Mouse (Mus musculus): ENCODE results near the gene Xpo6. TPM values are rescaled to one million over a fixed set of nuclear protein-coding genes. Genes with fewer than 3 reads are reported as not detected.
A peak's percentile ranks its signal among the peaks of the same experiment; 100 is the strongest.

Gene Xpo6
- total and polyA plus RNA-seq, 2 experiments: 15.0 to 79.2 TPM

DNA sequence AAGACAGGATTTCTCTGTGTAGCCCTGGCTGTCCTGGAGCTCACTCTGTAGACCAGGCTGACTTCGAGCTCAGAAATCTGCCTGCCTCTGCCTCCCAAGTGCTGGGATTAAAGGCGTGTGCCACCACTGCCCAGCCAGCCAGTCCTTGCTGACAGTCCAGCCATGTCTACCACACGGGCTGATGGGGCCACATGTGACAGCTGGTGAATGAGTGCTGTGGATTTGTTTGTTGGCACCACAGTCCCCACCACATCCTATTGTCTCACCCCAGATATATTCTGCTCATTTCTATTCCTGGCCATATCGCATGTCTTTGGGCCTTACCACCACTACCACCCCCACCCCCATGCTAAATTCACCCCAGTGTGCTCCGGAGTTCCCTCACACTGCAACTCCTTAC lies 105.6 kb downstream of the Xpo6 start:
- Histone ChIP-seq H3K27ac (replicated peaks; ENCODE audit: insufficient read depth, low read depth, low read length) (no peak overlapping the region), H3K4me3 (ENCODE audit: insufficient read depth, low read depth, low read length) (no peak overlapping the region), H3K9ac (ENCODE audit: low read depth, low read length) (no peak overlapping the region), H3K27me3 (ENCODE audit: control insufficient read depth, insufficient read depth, low read length) (no peaks in the 10 kb centered on the region), H3K36me3 (ENCODE audit: control insufficient read depth, insufficient read depth, low read length) (no peaks in the 10 kb centered on the region), H3K79me2 (ENCODE audit: control insufficient read depth, insufficient read depth, low read length) (no peaks in the 10 kb centered on the region), H3K4me1 (ENCODE audit: control insufficient read depth, insufficient read depth, low read length) (no peaks in the 10 kb centered on the region)
- DNase-seq (ENCODE audit: extremely low read depth, low read depth, low spot score): no peak
- WGBS: 90% methylated on average over 5 of the region's 5 CpGs
- TF ChIP-seq POLR2A (IDR thresholded peaks at IDR 0.05; ENCODE audit: extremely low read depth, insufficient read depth, low read length) (no peak), CTCF (IDR thresholded peaks at IDR 0.05; ENCODE audit: low read depth, low read length) (no peak)

DNA sequence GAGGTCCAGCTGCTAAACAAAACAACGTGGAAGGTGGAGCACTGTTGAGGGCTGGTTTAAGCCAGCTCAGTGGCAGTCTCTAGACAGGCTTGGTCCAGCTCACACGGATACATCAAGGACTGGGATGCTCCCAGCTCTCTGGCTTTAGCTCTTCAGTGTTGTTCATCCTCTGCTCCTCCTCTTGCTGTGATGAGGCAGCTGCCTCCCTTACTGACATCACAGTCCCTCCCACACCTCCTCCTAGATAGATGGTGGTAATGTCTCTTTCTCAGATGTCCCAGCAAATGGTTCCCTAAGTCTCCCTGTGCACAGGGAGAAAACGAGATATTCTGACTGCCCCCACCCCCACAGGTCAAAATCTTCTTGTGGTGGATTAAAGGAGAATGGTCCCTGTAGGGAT lies 107.1 kb downstream of the Xpo6 start:
- Histone ChIP-seq H3K79me2 (ENCODE audit: control insufficient read depth, insufficient read depth, low read length) (no peaks in the 10 kb centered on the region), H3K27me3 (ENCODE audit: control insufficient read depth, insufficient read depth, low read length) (no peaks in the 10 kb centered on the region), H3K4me1 (ENCODE audit: control insufficient read depth, insufficient read depth, low read length) (no peaks in the 10 kb centered on the region), H3K36me3 (ENCODE audit: control insufficient read depth, insufficient read depth, low read length) (no peaks in the 10 kb centered on the region), H3K27ac (replicated peaks; ENCODE audit: insufficient read depth, low read depth, low read length) (no peak overlapping the region), H3K4me3 (ENCODE audit: insufficient read depth, low read depth, low read length) (no peak overlapping the region), H3K9ac (ENCODE audit: low read depth, low read length) (no peak overlapping the region)
- TF ChIP-seq CTCF (IDR thresholded peaks at IDR 0.05; ENCODE audit: low read depth, low read length) (no peak), POLR2A (IDR thresholded peaks at IDR 0.05; ENCODE audit: extremely low read depth, insufficient read depth, low read length) (no peak)
- WGBS: 46% methylated on average over 3 of the region's 3 CpGs
- DNase-seq (ENCODE audit: extremely low read depth, low read depth, low spot score): no peak

DNA sequence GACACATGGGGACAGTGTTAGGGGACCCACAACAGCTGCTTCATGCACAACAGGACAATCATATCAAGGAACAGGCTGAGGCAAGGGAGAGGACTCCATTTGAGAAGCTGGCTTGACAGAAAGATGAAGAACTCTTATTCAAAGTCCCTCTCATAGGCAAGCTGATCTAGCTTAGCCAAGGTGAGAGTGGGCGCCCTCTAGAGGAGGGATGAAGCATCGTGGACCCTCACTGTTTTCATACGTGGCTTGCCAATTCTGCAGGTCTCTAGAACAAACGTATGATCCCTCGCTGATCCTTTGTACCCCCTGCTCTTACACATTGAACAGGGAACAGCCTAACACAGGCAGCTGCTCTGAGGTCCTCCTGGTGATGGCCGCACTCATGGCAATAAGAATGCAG lies 110.5 kb downstream of the Xpo6 start:
- H3K9ac ChIP-seq (ENCODE audit: low read depth, low read length): no peak overlapping the region
- H3K79me2 ChIP-seq (ENCODE audit: control insufficient read depth, insufficient read depth, low read length): no peaks in the 10 kb centered on the region
- no peak overlapping the region for H3K4me3 ChIP-seq (ENCODE audit: insufficient read depth, low read depth, low read length)
- H3K27me3 ChIP-seq (ENCODE audit: control insufficient read depth, insufficient read depth, low read length): no peaks in the 10 kb centered on the region
- H3K4me1 ChIP-seq (ENCODE audit: control insufficient read depth, insufficient read depth, low read length): no peaks in the 10 kb centered on the region
- TF ChIP-seq POLR2A (IDR thresholded peaks at IDR 0.05; ENCODE audit: extremely low read depth, insufficient read depth, low read length): no peak
- TF ChIP-seq CTCF (IDR thresholded peaks at IDR 0.05; ENCODE audit: low read depth, low read length): peak; percentile 73; the same call in 1 of the 2 replicates
- 18% methylated on average over 6 of the region's 6 CpGs for WGBS
- no peaks in the 10 kb centered on the region for H3K36me3 ChIP-seq (ENCODE audit: control insufficient read depth, insufficient read depth, low read length)
- peak; percentile 26 for DNase-seq (ENCODE audit: extremely low read depth, low read depth, low spot score)
- H3K27ac ChIP-seq (replicated peaks; ENCODE audit: insufficient read depth, low read depth, low read length): no peak overlapping the region

DNA sequence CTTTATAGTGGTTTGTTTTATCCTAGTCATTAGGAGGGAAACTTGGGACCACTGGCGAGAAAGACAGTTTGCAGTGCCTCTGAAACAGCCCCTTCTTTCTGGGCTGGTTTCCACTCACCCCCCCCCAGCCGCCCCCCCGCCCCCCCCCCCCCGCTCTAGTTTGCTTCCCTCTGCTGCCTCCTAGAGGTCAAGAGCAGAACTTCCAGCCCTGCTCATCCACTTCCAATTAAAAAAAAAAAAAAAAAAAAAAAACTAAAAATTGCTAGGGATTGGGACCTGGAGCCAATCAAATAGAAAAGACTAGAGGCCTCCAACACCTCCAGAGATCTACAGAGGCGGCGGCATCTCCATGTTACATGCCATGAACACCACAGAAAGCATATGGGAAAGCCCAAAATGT lies 112.1 kb downstream of the Xpo6 start:
- Histone ChIP-seq H3K27ac (replicated peaks; ENCODE audit: insufficient read depth, low read depth, low read length) (no peak overlapping the region), H3K9ac (ENCODE audit: low read depth, low read length) (no peak overlapping the region), H3K4me1 (ENCODE audit: control insufficient read depth, insufficient read depth, low read length) (no peaks in the 10 kb centered on the region), H3K79me2 (ENCODE audit: control insufficient read depth, insufficient read depth, low read length) (no peaks in the 10 kb centered on the region), H3K27me3 (ENCODE audit: control insufficient read depth, insufficient read depth, low read length) (0 out of 2 replicates have a peak, but pooled peaks cover 3% of the 10 kb centered on the region), H3K4me3 (ENCODE audit: insufficient read depth, low read depth, low read length) (no peak overlapping the region), H3K36me3 (ENCODE audit: control insufficient read depth, insufficient read depth, low read length) (no peaks in the 10 kb centered on the region)
- no peak for DNase-seq (ENCODE audit: extremely low read depth, low read depth, low spot score)
- 17% methylated on average over 6 of the region's 6 CpGs for WGBS
- TF ChIP-seq CTCF (IDR thresholded peaks at IDR 0.05; ENCODE audit: low read depth, low read length) (peak; percentile 9; the same call in 1 of the 2 replicates), POLR2A (IDR thresholded peaks at IDR 0.05; ENCODE audit: extremely low read depth, insufficient read depth, low read length) (no peak)

DNA sequence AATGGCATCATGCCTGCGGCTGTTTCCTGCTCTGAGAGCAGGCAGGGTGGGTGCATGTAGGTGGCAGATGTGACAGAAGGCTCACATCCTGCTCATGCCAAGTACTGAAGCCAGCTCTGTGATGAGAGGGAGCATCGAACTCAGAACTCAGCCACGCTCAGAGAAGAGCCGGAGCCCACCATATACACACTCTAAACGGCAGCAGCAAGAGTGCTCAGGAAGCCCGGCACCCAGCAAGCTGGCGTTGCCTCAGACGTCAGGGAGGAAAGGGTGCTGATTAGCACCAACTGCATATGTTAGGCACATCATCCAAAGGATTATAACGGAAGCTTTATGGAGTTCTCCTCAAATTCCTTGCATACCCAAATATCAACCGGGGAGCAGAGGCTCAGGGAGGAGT lies 112.7 kb downstream of the Xpo6 start:
- 62% methylated on average over 10 of the region's 10 CpGs for WGBS
- no peaks in the 10 kb centered on the region for H3K36me3 ChIP-seq (ENCODE audit: control insufficient read depth, insufficient read depth, low read length)
- peaks cover 4% of the 10 kb centered on the region; the same call in 1 of the 2 replicates for H3K27me3 ChIP-seq (ENCODE audit: control insufficient read depth, insufficient read depth, low read length)
- no peak overlapping the region for H3K4me3 ChIP-seq (ENCODE audit: insufficient read depth, low read depth, low read length)
- no peaks in the 10 kb centered on the region for H3K79me2 ChIP-seq (ENCODE audit: control insufficient read depth, insufficient read depth, low read length)
- TF ChIP-seq POLR2A (IDR thresholded peaks at IDR 0.05; ENCODE audit: extremely low read depth, insufficient read depth, low read length) (no peak), CTCF (IDR thresholded peaks at IDR 0.05; ENCODE audit: low read depth, low read length) (no peak)
- H3K27ac ChIP-seq (replicated peaks; ENCODE audit: insufficient read depth, low read depth, low read length): no peak overlapping the region
- H3K4me1 ChIP-seq (ENCODE audit: control insufficient read depth, insufficient read depth, low read length): no peaks in the 10 kb centered on the region
- no peak overlapping the region for H3K9ac ChIP-seq (ENCODE audit: low read depth, low read length)
- DNase-seq (ENCODE audit: extremely low read depth, low read depth, low spot score): no peak

GRCm38 (mm10) chr7:126086321-126086741 lies 114.0 kb downstream of the Xpo6 start:
- peaks cover 12% of the 10 kb centered on the region for H3K27me3 ChIP-seq (ENCODE audit: control insufficient read depth, insufficient read depth, low read length)
- TF ChIP-seq POLR2A (IDR thresholded peaks at IDR 0.05; ENCODE audit: extremely low read depth, insufficient read depth, low read length): no peak
- TF ChIP-seq CTCF (IDR thresholded peaks at IDR 0.05; ENCODE audit: low read depth, low read length): no peak
- H3K27ac ChIP-seq (replicated peaks; ENCODE audit: insufficient read depth, low read depth, low read length): no peak overlapping the region
- H3K36me3 ChIP-seq (ENCODE audit: control insufficient read depth, insufficient read depth, low read length): no peaks in the 10 kb centered on the region
- DNase-seq (ENCODE audit: extremely low read depth, low read depth, low spot score): peak; percentile 49
- H3K9ac ChIP-seq (ENCODE audit: low read depth, low read length): no peak overlapping the region
- no peaks in the 10 kb centered on the region for H3K79me2 ChIP-seq (ENCODE audit: control insufficient read depth, insufficient read depth, low read length)
- no peaks in the 10 kb centered on the region for H3K4me1 ChIP-seq (ENCODE audit: control insufficient read depth, insufficient read depth, low read length)
- WGBS: 54% methylated on average over 6 of the region's 6 CpGs
- no peak overlapping the region for H3K4me3 ChIP-seq (ENCODE audit: insufficient read depth, low read depth, low read length)
